Mouse (Mus musculus): Measurements from ENCODE around the gene Rnaseh2b. TPM values are rescaled to one million over a fixed set of nuclear protein-coding genes. Genes with fewer than 3 reads are reported as not detected.
A peak's percentile ranks its signal among the peaks of the same experiment; 100 is the strongest.

Rnaseh2b gene
- polyA plus RNA-seq, 1 experiment, result 16.0 TPM

DNA sequence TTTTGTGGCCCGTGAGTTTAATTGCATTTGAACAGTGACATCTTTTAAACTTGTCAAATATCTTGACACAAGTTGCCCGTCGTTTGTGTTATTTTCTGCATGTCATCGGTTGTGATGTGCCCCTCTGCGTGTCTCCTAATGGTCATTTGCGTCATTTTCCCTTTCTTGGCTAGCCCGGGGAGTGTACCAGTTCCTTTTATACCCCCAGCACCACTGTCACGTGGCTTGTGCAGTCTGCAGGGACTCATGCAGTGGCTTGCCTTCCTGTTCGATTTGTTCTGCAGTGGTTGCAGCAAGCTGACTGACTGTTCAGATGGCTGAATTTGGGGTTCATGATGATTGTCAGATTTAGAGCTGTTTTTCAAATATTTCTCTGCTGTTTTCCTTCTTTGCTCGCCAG is 81.6 kb downstream of the Rnaseh2b start:
- Histone ChIP-seq H3K4me1 (ENCODE audit: control insufficient read depth, insufficient read depth, low read length) (peaks cover 4% of the 10 kb centered on the region; the same call in 1 of the 2 replicates), H3K27ac (ENCODE audit: insufficient read depth, low read length) (no peak overlapping the region), H3K4me3 (replicated peaks; ENCODE audit: insufficient read depth, low read depth, low read length) (no peak overlapping the region), H3K27me3 (ENCODE audit: control insufficient read depth, insufficient read depth, low read length) (no peaks in the 10 kb centered on the region)
- WGBS, result 68% methylated on average over 10 of the region's 10 CpGs
- DNase-seq, result no peak
- TF ChIP-seq CTCF (IDR thresholded peaks at IDR 0.05; ENCODE audit: borderline replicate concordance, insufficient read depth, low read depth, low read length), result no peak
- no peak for TF ChIP-seq POLR2A (IDR thresholded peaks at IDR 0.05; ENCODE audit: borderline replicate concordance, insufficient read depth, low read length)

DNA sequence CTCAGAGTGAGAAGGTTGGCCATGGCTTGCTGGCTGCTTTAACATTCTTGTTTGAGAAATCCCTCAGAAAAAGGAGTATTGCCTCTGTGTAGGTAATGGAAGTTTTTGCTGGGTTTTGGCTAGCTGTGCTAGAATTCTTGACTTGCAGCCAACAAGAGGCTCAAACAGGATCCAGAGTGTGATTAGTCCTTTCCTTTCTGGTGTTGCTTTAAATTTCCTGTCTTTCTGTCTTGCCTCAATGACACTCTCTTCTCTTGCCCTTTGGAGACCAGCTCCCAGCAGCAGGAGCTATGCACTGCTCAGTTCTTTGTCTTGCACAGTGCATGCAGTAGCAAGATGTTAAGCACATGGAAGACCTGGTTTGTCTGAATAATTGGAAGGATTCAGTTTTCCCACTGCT is 83.3 kb downstream of the Rnaseh2b start:
- no peak overlapping the region for H3K27ac ChIP-seq (ENCODE audit: insufficient read depth, low read length)
- TF ChIP-seq CTCF (IDR thresholded peaks at IDR 0.05; ENCODE audit: borderline replicate concordance, insufficient read depth, low read depth, low read length) (no peak), POLR2A (IDR thresholded peaks at IDR 0.05; ENCODE audit: borderline replicate concordance, insufficient read depth, low read length) (no peak)
- no peaks in the 10 kb centered on the region for H3K27me3 ChIP-seq (ENCODE audit: control insufficient read depth, insufficient read depth, low read length)
- H3K4me1 ChIP-seq (ENCODE audit: control insufficient read depth, insufficient read depth, low read length), result peaks cover 4% of the 10 kb centered on the region; the same call in 1 of the 2 replicates
- peak; percentile 21 to 57 for DNase-seq
- H3K4me3 ChIP-seq (replicated peaks; ENCODE audit: insufficient read depth, low read depth, low read length), result no peak overlapping the region

DNA sequence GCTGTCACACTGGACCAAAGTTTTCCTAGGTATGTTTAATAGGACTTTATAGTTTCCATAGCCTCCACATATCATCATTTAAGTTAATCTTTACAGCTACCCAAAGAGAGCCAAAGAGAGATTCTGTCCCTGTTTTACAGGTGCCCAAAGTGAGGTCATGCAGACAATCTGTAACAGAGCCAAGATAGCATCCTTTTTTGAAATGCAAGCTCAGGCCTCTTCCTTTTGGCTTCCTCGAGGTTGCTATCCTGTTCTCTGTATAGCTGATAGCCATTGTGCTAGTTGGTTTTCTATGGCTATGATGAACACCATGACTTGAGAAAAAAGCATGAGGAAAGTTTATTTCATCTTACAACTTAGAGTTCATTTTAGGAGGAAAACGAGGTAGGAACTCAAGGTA is 83.7 kb downstream of the Rnaseh2b start:
- Histone ChIP-seq H3K27ac (ENCODE audit: insufficient read depth, low read length) (no peak overlapping the region), H3K4me3 (replicated peaks; ENCODE audit: insufficient read depth, low read depth, low read length) (no peak overlapping the region), H3K4me1 (ENCODE audit: control insufficient read depth, insufficient read depth, low read length) (peaks cover 4% of the 10 kb centered on the region; the same call in 1 of the 2 replicates), H3K27me3 (ENCODE audit: control insufficient read depth, insufficient read depth, low read length) (no peaks in the 10 kb centered on the region)
- TF ChIP-seq CTCF (IDR thresholded peaks at IDR 0.05; ENCODE audit: borderline replicate concordance, insufficient read depth, low read depth, low read length) (no peak), POLR2A (IDR thresholded peaks at IDR 0.05; ENCODE audit: borderline replicate concordance, insufficient read depth, low read length) (no peak)
- DNase-seq, result peak in 1 of 2 experiments; percentile 48
- WGBS, result 49% methylated on average over 2 of the region's 2 CpGs

DNA sequence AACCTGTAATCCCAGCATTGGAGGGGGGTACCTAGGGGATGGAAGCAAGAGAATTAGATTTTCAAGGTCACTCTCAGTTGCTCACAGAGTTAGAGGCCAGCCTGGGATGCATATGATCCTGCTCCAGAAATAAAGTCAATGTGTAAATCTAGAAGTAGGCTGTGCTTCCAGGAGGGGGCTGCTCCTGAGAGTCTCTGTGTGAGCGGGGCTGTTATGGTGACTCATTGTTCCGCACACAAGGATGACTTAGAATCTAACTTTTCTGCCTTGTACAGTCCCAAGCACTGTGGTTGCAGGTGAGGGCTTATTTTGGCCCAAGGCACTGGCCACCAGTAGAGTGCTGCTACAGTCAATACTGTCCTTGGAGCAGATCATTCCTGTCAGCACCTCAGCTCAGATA is 87.0 kb downstream of the Rnaseh2b start:
- TF ChIP-seq POLR2A (IDR thresholded peaks at IDR 0.05; ENCODE audit: borderline replicate concordance, insufficient read depth, low read length), result no peak
- no peak for TF ChIP-seq CTCF (IDR thresholded peaks at IDR 0.05; ENCODE audit: borderline replicate concordance, insufficient read depth, low read depth, low read length)
- H3K27me3 ChIP-seq (ENCODE audit: control insufficient read depth, insufficient read depth, low read length), result no peaks in the 10 kb centered on the region
- peaks cover 13% of the 10 kb centered on the region for H3K4me1 ChIP-seq (ENCODE audit: control insufficient read depth, insufficient read depth, low read length)
- no peak overlapping the region for H3K4me3 ChIP-seq (replicated peaks; ENCODE audit: insufficient read depth, low read depth, low read length)
- no peak for DNase-seq
- WGBS, result 93% methylated on average over 2 of the region's 2 CpGs
- H3K27ac ChIP-seq (ENCODE audit: insufficient read depth, low read length), result no peak overlapping the region

DNA sequence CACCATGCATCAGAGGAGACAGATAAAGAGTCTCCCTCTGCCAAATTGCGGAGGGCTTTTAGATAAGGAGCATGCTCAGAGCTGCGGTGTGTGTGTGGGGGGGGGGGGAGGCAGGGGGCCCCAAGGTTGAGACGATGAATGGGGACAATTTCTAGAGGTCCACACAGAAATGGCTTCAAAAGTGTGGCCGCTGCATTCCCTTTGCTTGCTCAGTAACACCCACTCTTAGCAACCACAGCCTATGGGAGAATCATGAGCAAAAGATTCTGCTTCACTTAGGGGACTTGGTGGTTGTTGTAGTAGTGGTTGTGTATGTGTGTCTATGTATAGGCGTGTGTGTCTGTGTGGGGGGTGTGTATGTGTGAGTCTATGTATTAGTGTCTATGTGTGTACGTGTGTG is 88.2 kb downstream of the Rnaseh2b start:
- H3K4me1 ChIP-seq (ENCODE audit: control insufficient read depth, insufficient read depth, low read length), result peaks cover 12% of the 10 kb centered on the region
- no peak overlapping the region for H3K4me3 ChIP-seq (replicated peaks; ENCODE audit: insufficient read depth, low read depth, low read length)
- no peaks in the 10 kb centered on the region for H3K27me3 ChIP-seq (ENCODE audit: control insufficient read depth, insufficient read depth, low read length)
- no peak overlapping the region for H3K27ac ChIP-seq (ENCODE audit: insufficient read depth, low read length)
- 57% methylated on average over 6 of the region's 6 CpGs for WGBS
- TF ChIP-seq CTCF (IDR thresholded peaks at IDR 0.05; ENCODE audit: borderline replicate concordance, insufficient read depth, low read depth, low read length) (no peak), POLR2A (IDR thresholded peaks at IDR 0.05; ENCODE audit: borderline replicate concordance, insufficient read depth, low read length) (no peak)
- no peak for DNase-seq

DNA sequence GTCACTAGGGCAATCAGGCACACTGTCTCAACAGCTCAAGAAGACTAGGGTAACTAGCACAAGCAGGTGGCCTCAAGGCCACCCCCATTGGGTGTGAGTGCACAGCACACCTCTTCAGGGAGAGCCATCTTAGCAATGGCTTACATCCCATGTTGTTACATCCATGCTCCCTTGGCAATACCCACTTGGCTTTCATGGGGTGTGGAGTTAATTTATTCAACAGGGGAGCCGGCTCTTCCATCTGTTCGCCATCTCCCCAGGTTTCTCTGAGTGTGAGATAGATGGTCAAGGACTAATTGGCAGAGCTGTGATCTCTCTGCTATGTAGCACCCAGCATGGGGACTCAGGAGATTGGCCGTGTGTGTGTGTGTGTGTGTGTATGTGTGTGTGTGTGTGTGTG is 90.7 kb downstream of the Rnaseh2b start:
- TF ChIP-seq POLR2A (IDR thresholded peaks at IDR 0.05; ENCODE audit: borderline replicate concordance, insufficient read depth, low read length), result no peak
- TF ChIP-seq CTCF (IDR thresholded peaks at IDR 0.05; ENCODE audit: borderline replicate concordance, insufficient read depth, low read depth, low read length), result no peak
- Histone ChIP-seq H3K4me3 (replicated peaks; ENCODE audit: insufficient read depth, low read depth, low read length) (no peak overlapping the region), H3K27ac (ENCODE audit: insufficient read depth, low read length) (no peak overlapping the region), H3K4me1 (ENCODE audit: control insufficient read depth, insufficient read depth, low read length) (peaks cover 9% of the 10 kb centered on the region), H3K27me3 (ENCODE audit: control insufficient read depth, insufficient read depth, low read length) (no peaks in the 10 kb centered on the region)
- DNase-seq, result peak; percentile 19 to 43
- 9% methylated on average over 3 of the region's 3 CpGs for WGBS

DNA sequence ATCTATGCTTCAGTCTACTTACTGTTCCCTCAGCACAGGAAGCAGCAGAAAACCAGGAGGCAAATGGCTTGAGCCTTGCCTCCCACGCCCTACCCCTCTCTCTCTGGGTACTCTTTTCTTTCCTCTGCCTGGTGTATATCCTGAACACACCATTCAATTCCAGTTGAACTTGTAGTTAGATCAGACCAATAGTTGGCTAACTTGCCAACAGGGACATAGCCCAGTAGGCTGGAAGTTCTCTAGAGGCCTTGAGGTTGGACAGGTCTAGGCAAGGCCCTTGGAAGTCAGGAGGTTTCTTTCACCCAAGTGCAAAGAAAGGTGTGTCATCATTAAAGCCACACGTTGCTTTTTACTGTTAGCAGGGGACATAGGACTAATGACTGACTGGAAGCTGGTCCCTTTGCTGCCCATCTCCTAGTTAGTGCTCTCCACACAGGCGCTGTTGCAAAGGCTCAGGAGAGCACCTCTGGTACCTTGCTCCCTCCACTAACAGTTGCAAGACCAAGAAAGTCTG is 91.5 kb downstream of the Rnaseh2b start:
- no peaks in the 10 kb centered on the region for H3K27me3 ChIP-seq (ENCODE audit: control insufficient read depth, insufficient read depth, low read length)
- no peak overlapping the region for H3K27ac ChIP-seq (ENCODE audit: insufficient read depth, low read length)
- DNase-seq, result no peak
- H3K4me3 ChIP-seq (replicated peaks; ENCODE audit: insufficient read depth, low read depth, low read length), result no peak overlapping the region
- no peak for TF ChIP-seq POLR2A (IDR thresholded peaks at IDR 0.05; ENCODE audit: borderline replicate concordance, insufficient read depth, low read length)
- no peak for TF ChIP-seq CTCF (IDR thresholded peaks at IDR 0.05; ENCODE audit: borderline replicate concordance, insufficient read depth, low read depth, low read length)
- WGBS, result 94% methylated on average over 3 of the region's 3 CpGs
- peaks cover 9% of the 10 kb centered on the region for H3K4me1 ChIP-seq (ENCODE audit: control insufficient read depth, insufficient read depth, low read length)

DNA sequence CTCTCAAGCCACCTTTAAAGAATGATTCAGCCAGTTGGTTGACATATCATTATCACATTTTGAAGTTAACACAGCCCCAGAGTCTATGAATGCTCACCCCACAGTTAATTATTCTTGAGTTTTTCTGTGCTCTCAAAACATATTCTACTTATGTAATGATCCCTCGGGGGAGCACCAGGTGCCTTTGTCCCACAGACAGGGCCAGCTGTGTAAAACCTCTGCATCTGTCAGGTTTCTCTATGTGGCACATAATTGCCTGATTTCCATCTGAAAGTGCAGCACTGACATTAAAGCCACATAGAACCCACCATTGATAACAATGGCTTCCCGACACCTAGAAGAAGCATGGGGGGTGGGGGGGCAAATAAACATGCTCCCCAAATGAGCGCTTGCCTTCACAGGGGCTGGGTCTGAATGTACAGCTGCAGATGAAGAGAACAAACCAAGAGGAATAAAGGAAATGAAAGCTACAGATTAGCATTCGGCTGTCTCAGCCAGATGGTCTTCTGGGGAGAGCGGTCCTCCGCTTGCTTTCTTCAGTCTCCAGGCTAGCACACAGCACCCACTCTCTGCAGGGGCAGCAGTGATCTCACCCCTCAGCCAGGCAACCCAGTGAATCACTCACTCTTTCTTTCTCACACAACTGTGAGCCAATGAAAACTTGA is 96.8 kb downstream of the Rnaseh2b start:
- H3K4me1 ChIP-seq (ENCODE audit: control insufficient read depth, insufficient read depth, low read length), result peaks cover 4% of the 10 kb centered on the region
- no peaks in the 10 kb centered on the region for H3K27me3 ChIP-seq (ENCODE audit: control insufficient read depth, insufficient read depth, low read length)
- no peak overlapping the region for H3K27ac ChIP-seq (ENCODE audit: insufficient read depth, low read length)
- H3K4me3 ChIP-seq (replicated peaks; ENCODE audit: insufficient read depth, low read depth, low read length), result peak overlapping the region; percentile 12
- TF ChIP-seq POLR2A (IDR thresholded peaks at IDR 0.05; ENCODE audit: borderline replicate concordance, insufficient read depth, low read length) (no peak), CTCF (IDR thresholded peaks at IDR 0.05; ENCODE audit: borderline replicate concordance, insufficient read depth, low read depth, low read length) (no peak)
- WGBS, result 20% methylated on average over 6 of the region's 6 CpGs
- DNase-seq, result peak; percentile 27 to 34

Measured in cerebellum, adult 2 months (tissue).